Mouse (Mus musculus) kidney, adult 8-10 months (tissue): ENCODE data around the gene Gm32717.
"Not testable (repeated sequence)": the region's sequence is repeated elsewhere in the genome, so short reads cannot be mapped to it uniquely, and the experiment has no call there.

Experiments
- DNase-seq, 2 experiments: peaks; one replicate each; pipeline ENCODE4 v3.0.0; 2022

The Gm32717 gene

GRCm38 (mm10) chr10:118240680-118241079 is at the start of gene Gm32717:
Gene Gm32717, minus strand, starts transcription at chr10:118240780.
- not testable (repeated sequence) for DNase-seq

DNA sequence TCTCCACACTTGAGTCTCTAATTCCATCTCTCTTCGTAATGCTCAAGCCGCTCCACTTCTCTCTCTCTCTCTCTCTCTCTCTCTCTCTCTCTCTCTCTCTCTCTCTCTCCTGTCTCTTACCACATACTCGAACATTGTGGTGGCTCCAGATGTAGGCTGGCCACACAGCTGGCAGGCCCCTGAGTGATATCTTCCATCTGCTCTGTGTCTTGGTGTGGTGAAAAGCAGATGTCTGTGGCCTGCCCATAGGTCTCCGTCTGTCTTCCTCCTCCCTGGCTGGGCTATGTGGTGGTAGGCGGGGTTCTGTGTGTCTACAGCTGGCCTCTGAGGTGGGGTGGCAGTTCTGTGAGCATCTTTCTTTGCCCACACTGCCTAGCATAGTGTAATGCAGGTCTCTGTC is 42.4 kb upstream of the Gm32717 start:
- DNase-seq, result not testable (repeated sequence)

DNA sequence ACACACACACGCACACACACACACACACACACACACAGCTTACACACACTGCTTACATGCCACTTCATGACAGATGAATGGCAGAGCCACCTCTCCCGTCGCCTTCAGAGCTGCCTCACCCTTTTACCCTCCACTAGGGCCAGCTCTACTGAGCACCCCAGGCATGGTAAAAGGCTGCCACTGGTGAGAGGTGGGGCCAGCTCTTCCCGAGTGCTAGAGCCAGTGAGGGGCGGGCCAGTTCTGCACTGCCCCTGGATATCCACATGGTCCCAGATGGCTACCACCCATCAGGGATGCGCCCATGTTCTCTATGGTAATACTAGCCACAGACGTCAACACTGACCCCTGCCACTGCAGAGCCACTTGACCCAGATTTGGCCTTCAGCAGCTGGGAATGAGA is 42.0 kb upstream of the Gm32717 start:
- DNase-seq, result not testable (repeated sequence)

GRCm38 (mm10) chr10:118278069-118278468 is 37.5 kb upstream of the Gm32717 start:
- not testable (repeated sequence) for DNase-seq

DNA sequence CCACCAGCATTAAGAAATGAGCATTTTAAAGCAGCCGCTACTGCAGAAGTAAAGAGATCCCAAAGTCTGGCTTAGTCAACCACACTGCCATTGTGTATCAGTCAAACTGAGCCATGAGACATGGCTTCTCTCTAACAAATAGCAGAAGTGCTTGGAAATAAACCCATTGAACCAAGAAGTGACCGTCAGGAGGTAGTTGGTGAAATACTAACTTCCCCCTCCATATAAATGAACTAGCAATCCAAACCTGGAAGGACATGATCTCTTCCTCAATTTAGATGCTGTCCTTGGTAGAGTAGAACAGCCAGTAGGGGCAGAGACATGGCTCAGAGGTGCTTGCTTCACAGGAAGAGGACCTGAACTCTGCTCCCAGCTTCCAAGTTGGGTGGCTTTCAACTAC is 30.8 kb upstream of the Gm32717 start:
- not testable (repeated sequence) for DNase-seq

DNA sequence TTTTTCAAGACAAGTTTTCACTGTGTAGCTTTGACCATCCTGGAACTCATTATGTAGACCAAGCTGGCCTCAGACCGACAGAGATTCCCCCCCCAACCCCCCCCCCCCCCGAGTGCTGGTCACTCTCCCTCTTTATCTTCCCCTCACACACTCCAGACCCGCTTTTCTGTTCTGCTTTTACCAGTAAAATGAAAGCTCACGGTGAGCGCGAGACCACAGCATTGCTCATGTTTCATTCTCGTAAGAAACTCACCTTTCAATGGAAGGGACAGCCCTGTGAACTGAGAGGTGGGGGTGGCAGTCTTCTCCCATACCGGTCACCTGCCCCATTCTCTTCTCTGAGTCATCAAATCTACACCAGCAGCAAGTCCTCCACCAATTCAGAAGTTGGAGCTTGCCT is 28.2 kb upstream of the Gm32717 start:
- not testable (repeated sequence) for DNase-seq

GRCm38 (mm10) chr10:118258388-118258787 is 17.8 kb upstream of the Gm32717 start, which contains the start of gene Gm32802:
Gene Gm32802, plus strand, starts transcription at chr10:118258688.
- DNase-seq, result not testable (repeated sequence)

- no peak for DNase-seq
Observed at GRCm38 (mm10) chr10:118250852-118251295, 10.3 kb upstream of the Gm32717 start.

GRCm38 (mm10) chr10:118249006-118249595 is 8.5 kb upstream of the Gm32717 start:
- not testable (repeated sequence) for DNase-seq

- not testable (repeated sequence) for DNase-seq
Observed at GRCm38 (mm10) chr10:118232607-118233006, 8.0 kb downstream of the Gm32717 start.

- not testable (repeated sequence) for DNase-seq
Observed at GRCm38 (mm10) chr10:118227629-118228028, 13.0 kb downstream of the Gm32717 start.

DNA sequence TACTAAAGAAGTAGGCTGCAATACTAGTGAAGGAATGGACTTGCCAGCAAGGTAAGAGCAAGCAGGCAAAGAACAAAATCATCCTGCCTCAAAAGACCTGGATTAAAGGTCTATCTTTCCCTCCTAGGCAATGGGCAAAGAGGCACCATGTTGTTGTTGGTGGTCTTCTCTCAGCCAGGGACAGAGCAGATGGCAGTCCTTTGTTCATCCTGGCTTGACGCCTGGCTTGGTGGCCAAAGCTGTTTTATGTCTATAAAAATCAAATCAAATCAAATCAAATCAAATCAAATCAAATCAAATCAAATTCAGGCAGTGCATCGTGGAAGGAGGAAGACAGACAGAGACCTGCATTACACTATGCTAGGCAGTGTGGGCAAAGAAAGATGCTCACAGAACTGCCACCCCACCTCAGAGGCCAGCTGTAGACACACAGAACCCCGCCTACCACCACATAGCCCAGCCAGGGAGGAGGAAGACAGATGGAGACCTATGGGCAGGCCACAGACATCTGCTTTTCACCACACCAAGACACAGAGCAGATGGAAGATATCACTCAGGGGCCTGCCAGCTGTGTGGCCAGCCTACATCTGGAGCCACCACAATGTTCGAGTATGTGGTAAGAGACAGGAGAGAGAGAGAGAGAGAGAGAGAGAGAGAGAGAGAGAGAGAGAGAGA is 24.7 kb downstream of the Gm32717 start:
- DNase-seq, result not testable (repeated sequence)

DNA sequence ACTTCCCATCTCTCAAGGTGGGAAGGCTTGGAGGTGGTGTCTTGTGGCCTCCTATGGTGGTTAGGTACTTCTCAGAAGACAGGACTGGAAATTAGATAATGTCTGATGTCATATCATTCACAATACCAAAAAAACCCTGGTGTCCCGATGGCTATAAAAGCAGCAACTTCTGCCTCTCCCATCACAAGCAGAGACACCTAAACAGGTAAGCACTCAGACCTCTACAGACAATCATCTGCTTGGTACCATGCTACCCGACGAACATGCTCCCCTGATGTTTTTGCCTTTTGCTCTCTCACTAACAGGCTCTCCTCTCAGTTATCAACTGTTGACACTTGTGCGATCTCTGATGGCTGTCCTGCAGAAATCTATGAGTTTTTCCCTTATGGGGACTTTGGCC is 35.9 kb downstream of the Gm32717 start, which contains the start of gene Il22:
Il22 (plus strand) TSS at position 301 of the 400 bp plus-strand sequence.
- no peak for DNase-seq

DNA sequence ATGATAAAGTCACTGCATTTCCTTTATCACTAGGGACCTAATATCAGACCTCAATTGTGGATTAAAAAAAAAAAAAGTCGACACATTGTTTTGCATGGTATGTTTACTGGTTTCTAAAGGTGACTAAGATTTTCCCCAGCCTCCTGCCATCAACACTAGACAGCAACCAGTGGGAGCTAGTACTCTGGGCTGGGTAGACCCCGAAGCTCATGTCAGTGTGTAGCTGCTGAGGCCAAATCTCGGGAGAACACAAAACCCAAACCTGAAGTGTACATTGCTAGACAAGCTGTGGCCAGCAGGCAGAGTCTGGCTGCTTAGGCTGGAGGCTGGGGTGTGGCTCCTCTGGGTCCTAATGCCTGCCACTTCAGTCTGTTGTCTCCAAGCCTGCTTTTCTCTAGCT is 45.4 kb downstream of the Gm32717 start:
- DNase-seq, result not testable (repeated sequence)
